Mouse (Mus musculus) heart, adult 2 months (tissue): ENCODE results near the gene Ptger2. TPM values are rescaled to one million over a fixed set of nuclear protein-coding genes. Genes with fewer than 3 reads are reported as not detected.

ENCODE experiments used
- DNase-seq, 2 experiments: peaks; one replicate each; pipeline ENCODE4 v3.0.0; 2021
- H3K27ac ChIP-seq: fragments of 200-600 bp; 2 replicates; pipeline ENCODE4 v1.8.1; 2022
- H3K27me3 ChIP-seq: fragments of 200-500 bp; 2 replicates; pipeline ENCODE4 v1.6.1; 2012; ENCODE audit warnings: mild to moderate bottlenecking, low read length, inconsistent platforms, mixed read lengths; ENCODE audit not compliant: control insufficient read depth, insufficient read depth
- H3K36me3 ChIP-seq: fragments of 200-500 bp; 2 replicates; pipeline ENCODE4 v1.6.1; 2012; ENCODE audit warnings: low read length, inconsistent platforms; ENCODE audit not compliant: control insufficient read depth, insufficient read depth
- H3K4me1 ChIP-seq: fragments of 200-500 bp; 2 replicates; pipeline ENCODE4 v1.6.1; 2011; ENCODE audit warnings: low read length; ENCODE audit not compliant: control insufficient read depth, insufficient read depth
- H3K4me3 ChIP-seq: fragments of 200-600 bp; 2 replicates; pipeline ENCODE4 v1.8.1; 2022
- H3K79me2 ChIP-seq: fragments of 200-500 bp; replicated peaks from 2 replicates; pipeline ENCODE4 v1.6.1; 2012; ENCODE audit warnings: mild to moderate bottlenecking, inconsistent platforms, low read length, moderate library complexity, mixed read lengths; ENCODE audit not compliant: control insufficient read depth, insufficient read depth
- H3K9ac ChIP-seq: fragments of 200-500 bp; 2 replicates; pipeline ENCODE4 v1.6.1; 2012; ENCODE audit warnings: low read depth, mild to moderate bottlenecking, control low read depth, inconsistent platforms, low read length, mixed read lengths
- CTCF ChIP-seq: fragments of 200-600 bp; IDR thresholded peaks from 2 replicates; pipeline ENCODE4 v1.8.1; 2022; ENCODE audit warnings: antibody characterized with exemption, mild to moderate bottlenecking, moderate library complexity
- EP300 ChIP-seq: fragments of 200-500 bp; IDR thresholded peaks from 2 replicates; pipeline ENCODE4 v1.6.1; 2011; ENCODE audit warnings: low read depth, low read length, control low read depth; ENCODE audit not compliant: insufficient read depth
- POLR2A ChIP-seq: fragments of 200-500 bp; IDR thresholded peaks from 2 replicates; pipeline ENCODE4 v1.6.1; 2011; ENCODE audit warnings: mild to moderate bottlenecking, low read depth, low read length, control low read depth; ENCODE audit not compliant: insufficient read depth
- WGBS: fragments of 180-500 bp; shearing (Covaris S2); methylation state at CpG from one replicate; pipeline ENCODE4 v1.1.7; 2018; 5-methylcytosine and 5-hydroxymethylcytosine counted together
- intact Hi-C: fragments of 180-260 bp; cut with DNase I; formaldehyde crosslinking; loops from one replicate; pipeline ENCODE4 v1.15.1; 2025
- microRNA-seq, 2 experiments: library from miRNA; unstranded; fragments of <30 nt; microRNA quantifications; one replicate each; pipeline ENCODE4 v1.2.0; 2021
- polyA plus RNA-seq: library from polyadenylated mRNA; depleted of rRNA; stranded (reverse); fragments of >200 nt; gene quantifications from 2 replicates; pipeline ENCODE4 v1.2.3, GENCODE M21; 2012; rRNA removed
- total RNA-seq, 2 experiments: library from RNA; stranded (reverse); gene quantifications; 2 replicates each; pipeline ENCODE4 v1.2.3; 2021

Ptger2 gene
- total and polyA plus RNA-seq, 3 experiments: 0.13 to 0.51 (median 0.20) TPM

- H3K4me1 ChIP-seq: peaks cover 3% of the 10 kb centered on the region
Measured at GRCm38 (mm10) chr14:45051116-45051515, 63.1 kb downstream of the Ptger2 start.

More at GRCm38 (mm10) chr14:45051116-45051515, 63.1 kb downstream of the Ptger2 start:
- DNase-seq: no peak
- Histone ChIP-seq H3K9ac (no peak overlapping the region), H3K27me3 (no peaks in the 10 kb centered on the region), H3K36me3 (no peaks in the 10 kb centered on the region), H3K79me2 (no peaks in the 10 kb centered on the region), H3K4me3 (no peak overlapping the region), H3K27ac (no peak overlapping the region)
- intact Hi-C loops: no loop called here
- no peak for TF ChIP-seq EP300
- TF ChIP-seq CTCF: no peak
- no peak for TF ChIP-seq POLR2A
- WGBS: 80% methylated on average over 7 of the region's 7 CpGs

Small RNA genes lying within 50 kb of the gene (microRNA-seq; reads per million reads assigned to microRNA genes)
- gene Mir327: 0 reads per million in 2 experiments

Other genes with a start within 250 kb of the Ptger2 start
- not detected for gene Gm8267, start 237.9 kb upstream of the Ptger2 start, total RNA-seq
- not detected in 2 replicates for gene Gm8267, start 237.9 kb upstream of the Ptger2 start, polyA plus RNA-seq
- not detected for gene Ptgdr, start 128.8 kb upstream of the Ptger2 start, total RNA-seq
- gene Ptgdr, start 128.8 kb upstream of the Ptger2 start, polyA plus RNA-seq: not detected in 2 replicates
- 1 to 10 TPM; 5.1 to 7.3 TPM for gene Gpr137c, start 231.5 kb downstream of the Ptger2 start, total RNA-seq
- 2.7 and 2.9 TPM in 2 replicates for gene Gpr137c, start 231.5 kb downstream of the Ptger2 start, polyA plus RNA-seq
- 10 to 100 TPM; 11.2 to 12.3 TPM for gene Txndc16, start 232.1 kb downstream of the Ptger2 start, total RNA-seq
- 5.2 and 6.9 TPM in 2 replicates for gene Txndc16, start 232.1 kb downstream of the Ptger2 start, polyA plus RNA-seq